Mouse (Mus musculus): Measurements from ENCODE around the gene Epgn.

DNA sequence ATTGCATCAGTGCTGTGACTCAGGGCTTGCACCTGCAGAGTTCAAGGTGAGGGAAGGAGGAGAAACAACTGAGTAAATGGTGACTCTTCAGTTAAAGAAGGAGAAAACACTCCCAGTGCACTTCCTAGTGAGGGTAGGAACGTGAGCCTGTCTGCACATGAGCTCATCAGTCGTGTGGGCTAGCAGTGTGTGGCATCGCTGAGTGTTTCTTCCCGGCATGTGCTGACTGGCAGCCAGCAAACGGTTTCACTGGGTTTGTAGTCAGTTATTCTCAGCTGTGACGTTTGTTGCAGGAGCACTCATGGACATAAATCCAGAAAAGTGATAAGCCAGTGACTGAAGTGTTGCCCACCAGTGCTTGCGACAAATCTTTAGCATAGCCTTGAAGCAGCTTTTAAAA, 47.0 kb upstream of the Epgn start:
- TF ChIP-seq CTCF (IDR thresholded peaks at IDR 0.05; ENCODE audit: control insufficient read depth, insufficient read depth, insufficient replicate concordance, low read depth, low read length) (no peak), POLR2A (IDR thresholded peaks at IDR 0.05; ENCODE audit: control insufficient read depth, low read depth, low read length) (no peak)
